Mouse (Mus musculus): ENCODE data around the gene Casz1. TPM values are rescaled to one million over a fixed set of nuclear protein-coding genes. Genes with fewer than 3 reads are reported as not detected.

Gene Casz1
- total and polyA plus RNA-seq, 3 experiments: 21.2 to 47.0 (median 42.5) TPM

DNA sequence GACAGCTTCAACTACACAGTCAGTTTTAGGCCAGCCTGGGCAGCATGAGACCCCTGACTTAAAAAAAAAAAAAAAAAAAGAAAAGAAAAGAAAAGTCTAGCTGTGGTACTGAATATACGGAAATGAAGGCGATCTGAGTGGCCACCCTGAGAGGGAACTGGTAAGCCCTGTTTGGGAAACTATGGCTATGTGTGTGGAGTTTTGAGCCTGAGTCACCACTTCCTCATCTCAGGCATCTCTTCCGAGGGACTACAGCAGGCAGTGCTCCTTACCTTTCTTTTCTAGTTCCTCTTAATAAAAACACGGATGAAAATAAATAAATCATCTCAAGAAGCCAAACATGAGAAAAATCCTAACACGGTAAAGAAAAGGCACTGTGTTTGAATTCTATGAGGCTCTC lies 197.3 kb downstream of the Casz1 start:
- Histone ChIP-seq H3K9ac (ENCODE audit: low read depth, low read length) (no peak overlapping the region), H3K27me3 (ENCODE audit: control insufficient read depth, insufficient read depth, low read length) (no peaks in the 10 kb centered on the region), H3K79me2 (replicated peaks; ENCODE audit: control insufficient read depth, insufficient read depth, low read length) (no peaks in the 10 kb centered on the region), H3K27ac (no peak overlapping the region), H3K4me3 (no peak overlapping the region), H3K4me1 (ENCODE audit: control insufficient read depth, insufficient read depth, low read length) (no peaks in the 10 kb centered on the region), H3K36me3 (ENCODE audit: control insufficient read depth, insufficient read depth, low read length) (no peaks in the 10 kb centered on the region)
- intact Hi-C loops (cut with DNase I): no loop called here
- TF ChIP-seq CTCF (IDR thresholded peaks at IDR 0.05) (no peak), POLR2A (IDR thresholded peaks at IDR 0.05; ENCODE audit: insufficient read depth, low read depth, low read length) (no peak), EP300 (IDR thresholded peaks at IDR 0.05; ENCODE audit: insufficient read depth, low read depth, low read length) (no peak)
- no peak for DNase-seq
- WGBS: 74% methylated on average over 5 of the region's 5 CpGs

DNA sequence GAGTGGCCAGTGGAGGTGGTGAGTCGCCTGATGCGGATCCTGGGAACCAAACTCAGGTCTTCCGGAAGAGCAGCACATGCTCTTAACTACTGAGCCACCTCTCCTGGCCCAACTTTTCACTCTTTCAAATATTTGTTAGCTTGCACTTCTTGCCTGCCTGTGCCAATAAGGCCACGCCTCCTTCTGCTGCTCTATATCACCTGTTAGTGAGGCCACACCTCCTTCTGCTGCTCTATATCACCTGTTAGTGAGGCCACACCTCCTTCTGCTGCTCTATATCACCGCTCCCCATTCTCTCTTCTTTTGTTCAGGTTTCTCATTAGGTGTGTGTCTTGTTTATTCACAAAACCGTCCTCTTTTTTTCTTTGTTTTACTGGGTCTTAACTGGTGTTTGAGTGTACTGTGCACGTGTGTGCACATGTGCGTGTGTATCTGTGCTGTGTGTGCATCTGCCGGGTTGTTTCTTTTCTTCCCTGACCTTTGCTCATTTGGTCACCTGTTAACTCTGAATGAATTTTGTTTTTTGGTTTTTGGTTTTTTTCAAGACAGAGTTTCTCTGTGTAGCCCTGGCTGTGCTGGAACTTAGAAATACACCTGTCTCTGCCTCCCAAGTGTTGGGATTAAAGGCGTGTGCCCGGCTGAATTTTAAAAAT lies 198.3 kb downstream of the Casz1 start:
- TF ChIP-seq POLR2A (IDR thresholded peaks at IDR 0.05; ENCODE audit: insufficient read depth, low read depth, low read length) (no peak), EP300 (IDR thresholded peaks at IDR 0.05; ENCODE audit: insufficient read depth, low read depth, low read length) (no peak), CTCF (IDR thresholded peaks at IDR 0.05) (no peak)

More for the DNA sequence above, 198.3 kb downstream of the Casz1 start:
- H3K9ac ChIP-seq (ENCODE audit: low read depth, low read length): no peak overlapping the region
- no peaks in the 10 kb centered on the region for H3K27me3 ChIP-seq (ENCODE audit: control insufficient read depth, insufficient read depth, low read length)
- intact Hi-C loops (cut with DNase I): no loop called here
- WGBS: 95% methylated on average over 11 of the region's 11 CpGs
- H3K4me1 ChIP-seq (ENCODE audit: control insufficient read depth, insufficient read depth, low read length): no peaks in the 10 kb centered on the region
- no peak overlapping the region for H3K27ac ChIP-seq
- no peak overlapping the region for H3K4me3 ChIP-seq
- H3K36me3 ChIP-seq (ENCODE audit: control insufficient read depth, insufficient read depth, low read length): no peaks in the 10 kb centered on the region
- no peaks in the 10 kb centered on the region for H3K79me2 ChIP-seq (replicated peaks; ENCODE audit: control insufficient read depth, insufficient read depth, low read length)
- no peak for DNase-seq

Other genes starting within 250 kb of the Casz1 start
- 10 to 100 TPM; 38.7 to 39.6 TPM for gene Exosc10, start 246.0 kb upstream of the Casz1 start, total RNA-seq (2021)
- gene Exosc10, start 246.0 kb upstream of the Casz1 start, polyA plus RNA-seq (2012; rRNA removed): 21.9 and 27.2 TPM in 2 replicates
- gene Srm, start 212.9 kb upstream of the Casz1 start, total RNA-seq (2021): 10 to 100 TPM; 14.8 to 16.8 TPM
- 20.4 and 21.9 TPM in 2 replicates for gene Srm, start 212.9 kb upstream of the Casz1 start, polyA plus RNA-seq (2012; rRNA removed)
- gene Masp2, start 201.9 kb upstream of the Casz1 start, total RNA-seq (2021): under 1 TPM; 0.29 to 0.52 TPM
- 0.47 and 2.3 TPM in 2 replicates for gene Masp2, start 201.9 kb upstream of the Casz1 start, polyA plus RNA-seq (2012; rRNA removed)
- gene Tardbp, start 177.4 kb upstream of the Casz1 start, total RNA-seq (2021): 100 to 1,000 TPM; 116 to 119 TPM
- gene Tardbp, start 177.4 kb upstream of the Casz1 start, polyA plus RNA-seq (2012; rRNA removed): 70.5 and 156 TPM in 2 replicates
- 1 to 10 TPM; 4.5 to 5.0 TPM for gene Gm572, start 161.1 kb upstream of the Casz1 start, total RNA-seq (2021)
- gene Gm572, start 161.1 kb upstream of the Casz1 start, polyA plus RNA-seq (2012; rRNA removed): 1.9 and 4.1 TPM in 2 replicates

Measured in heart, adult 2 months (tissue).